In genomic region chr17:34592581-34593549, GRCm38 (mm10) we compare ENCODE assay signal across 8 mouse cellular contexts. TPM values are rescaled to one million over a fixed set of nuclear protein-coding genes. Genes with fewer than 3 reads are reported as not detected.
DNase-seq lines count a peak whose midpoint lies in the region; ATAC-seq and TF ChIP-seq lines count a peak whose summit lies in the region.

No protein-coding gene starts in this region.

- H3K4me1 ChIP-seq in G1E (ENCODE audit: insufficient read depth, low read depth, low read length): peaks cover 86% of the 10 kb centered on the region
- peaks cover 67% of the 10 kb centered on the region for H3K4me1 ChIP-seq in hindbrain, embryonic 12.5 days
- H3K4me1 ChIP-seq in liver, embryonic 14.5 days (replicated peaks; ENCODE audit: control insufficient read depth in 2 of 2, insufficient read depth in 2 of 2, low read length in 1 of 2): peaks cover 21 to 31% of the 10 kb centered on the region in 2 experiments
- peaks cover 65% of the 10 kb centered on the region for H3K4me1 ChIP-seq in neural tube, embryonic 15.5 days

- H3K36me3 ChIP-seq in G1E (replicated peaks): peaks cover 49% of the 10 kb centered on the region
- peaks cover 26% of the 10 kb centered on the region for H3K36me3 ChIP-seq in hindbrain, embryonic 12.5 days
- H3K36me3 ChIP-seq in liver, embryonic 14.5 days (replicated peaks; ENCODE audit: control insufficient read depth, insufficient read depth, low read depth): no peaks in the 10 kb centered on the region
- peaks cover 21% of the 10 kb centered on the region for H3K36me3 ChIP-seq in neural tube, embryonic 15.5 days

- DNase-seq in heart, adult 18-20 months: peak; percentile 36 to 55
- DNase-seq in heart, postnatal 14 days: no peak
- no peak for DNase-seq in G1E (ENCODE audit: low spot score)
- peak; percentile 67 for DNase-seq in embryo, embryonic 11 days
- DNase-seq in liver, embryonic 14.5 days (ENCODE audit: low read depth in 3 of 3, low spot score in 3 of 3): no peak
- DNase-seq in T-cell, adult 2 months (ENCODE audit: low spot score): no peak

- H3K9me3 ChIP-seq in G1E (replicated peaks): no peaks in the 10 kb centered on the region
- no peaks in the 10 kb centered on the region for H3K9me3 ChIP-seq in hindbrain, embryonic 12.5 days (replicated peaks)
- H3K9me3 ChIP-seq in liver, embryonic 14.5 days (ENCODE audit: control insufficient read depth, low read length): no peaks in the 10 kb centered on the region
- H3K9me3 ChIP-seq in neural tube, embryonic 15.5 days (replicated peaks): no peaks in the 10 kb centered on the region

- TF ChIP-seq EP300 in liver, embryonic 14.5 days (IDR thresholded peaks at IDR 0.05; ENCODE audit: low read depth): no peak

- H3K4me3 ChIP-seq in G1E (ENCODE audit: low read depth, low read length): peak overlapping the region; percentile 74
- H3K4me3 ChIP-seq in hindbrain, embryonic 12.5 days: peak overlapping the region; percentile 79
- H3K4me3 ChIP-seq in liver, embryonic 14.5 days (ENCODE audit: insufficient read depth in 1 of 2, low read depth in 2 of 2, low read length in 2 of 2): peak overlapping the region; percentile 50 to 74
- H3K4me3 ChIP-seq in neural tube, embryonic 15.5 days (replicated peaks): peak overlapping the region; percentile 78

- no peaks in the 10 kb centered on the region for H3K27me3 ChIP-seq in G1E (ENCODE audit: insufficient read depth, low read length)
- no peaks in the 10 kb centered on the region for H3K27me3 ChIP-seq in hindbrain, embryonic 12.5 days
- no peaks in the 10 kb centered on the region for H3K27me3 ChIP-seq in liver, embryonic 14.5 days (ENCODE audit: control insufficient read depth, insufficient read depth, low read length)
- no peaks in the 10 kb centered on the region for H3K27me3 ChIP-seq in neural tube, embryonic 15.5 days (replicated peaks)

- peak overlapping the region; percentile 90 for H3K4me2 ChIP-seq in hindbrain, embryonic 12.5 days (replicated peaks)
- peak overlapping the region; percentile 86 for H3K4me2 ChIP-seq in liver, embryonic 14.5 days (ENCODE audit: low read depth)
- H3K4me2 ChIP-seq in neural tube, embryonic 15.5 days: peak overlapping the region; percentile 88

- WGBS in hindbrain, embryonic 12.5 days: 2% methylated on average over 30 of the region's 32 CpGs
- 3% methylated on average over 32 of the region's 32 CpGs for WGBS in liver, embryonic 14.5 days (ENCODE audit: insufficient replicate concordance)
- WGBS in neural tube, embryonic 15.5 days: 2% methylated on average over 31 of the region's 32 CpGs

- TF ChIP-seq CTCF in G1E (IDR thresholded peaks at IDR 0.05; ENCODE audit: low read depth, low read length): no peak
- TF ChIP-seq CTCF in liver, embryonic 14.5 days (IDR thresholded peaks at IDR 0.05; ENCODE audit: low read depth): no peak

- no peak for ATAC-seq in G1E (ENCODE audit: extremely low read depth, insufficient number of reproducible peaks, low FRiP score, poor library complexity, severe bottlenecking)
- ATAC-seq in hindbrain, embryonic 12.5 days (ENCODE audit: low FRiP score): peak; percentile 12; the same call in 1 of the 2 replicates
- no peak for ATAC-seq in liver, embryonic 14.5 days (ENCODE audit: insufficient read depth)
- ATAC-seq in neural tube, embryonic 15.5 days (ENCODE audit: low FRiP score): peak; percentile 15; the same call in 1 of the 2 replicates

- H3K27ac ChIP-seq in hindbrain, embryonic 12.5 days: peak overlapping the region; percentile 99
- H3K27ac ChIP-seq in liver, embryonic 14.5 days: peak overlapping the region; percentile 50
- H3K27ac ChIP-seq in neural tube, embryonic 15.5 days (replicated peaks): peak overlapping the region; percentile 98

- peak overlapping the region; percentile 98 for H3K9ac ChIP-seq in hindbrain, embryonic 12.5 days
- peak overlapping the region; percentile 87 for H3K9ac ChIP-seq in liver, embryonic 14.5 days (replicated peaks)
- H3K9ac ChIP-seq in neural tube, embryonic 15.5 days (replicated peaks): peak overlapping the region; percentile 97

- intact Hi-C loops in heart, postnatal 14 days (cut with DNase I): loop anchor here (1.0 kb wide), 1 partner anchor 10 kb away; the partner anchor contains the start of gene Rnf5

RNA-seq across cellular contexts. Expression of gene Pbx2, which starts 1.8 kb away (rescaled TPM):
- total RNA-seq in heart, adult 18-20 months (2021): 10 to 100 TPM; 13.6 to 17.4 TPM
- 10 to 100 TPM; 20.1 to 22.6 TPM for total RNA-seq in heart, postnatal 14 days (2021)
- total RNA-seq in G1E (2014; fragmentation: Nextera tagmentation): 35.8 and 44.2 TPM in 2 replicates
- 25.1 and 39.6 TPM in 2 replicates for total RNA-seq in G1E (2017)
- polyA plus RNA-seq in G1E (2012): 137 and 138 TPM in 2 replicates
- 17.9 and 18.7 TPM in 2 replicates for polyA plus RNA-seq in hindbrain, embryonic 12.5 days (2016; fragmentation: Nextera tagmentation; extraction: Ambion mirVana)
- 21.1 and 22.7 TPM in 2 replicates for polyA plus RNA-seq in liver, embryonic 14.5 days (2012; rRNA removed)
- 2.7 and 3.3 TPM in 2 replicates for polyA plus RNA-seq in liver, embryonic 14.5 days (2014; fragmentation: Nextera tagmentation; extraction: Ambion mirVana)
- polyA plus RNA-seq in neural tube, embryonic 15.5 days (2015; fragmentation: Nextera tagmentation; extraction: Ambion mirVana): 8.2 and 10.3 TPM in 2 replicates

RNA-seq across cellular contexts. Expression of gene Gpsm3, which starts 3.3 kb away (rescaled TPM):
- total RNA-seq in heart, adult 18-20 months (2021): 1 to 10 TPM; 4.1 to 5.9 TPM
- total RNA-seq in heart, postnatal 14 days (2021): 1 to 10 TPM; 5.6 to 7.8 TPM
- total RNA-seq in G1E (2014; fragmentation: Nextera tagmentation) (86.3 and 99.5 TPM in 2 replicates), G1E (2017) (33.7 and 43.2 TPM in 2 replicates)
- polyA plus RNA-seq in G1E (2012): 399 and 473 TPM in 2 replicates
- polyA plus RNA-seq in hindbrain, embryonic 12.5 days (2016; fragmentation: Nextera tagmentation; extraction: Ambion mirVana): 3.5 and 4.3 TPM in 2 replicates
- polyA plus RNA-seq in liver, embryonic 14.5 days (2012; rRNA removed): 2.9 and 4.2 TPM in 2 replicates
- polyA plus RNA-seq in liver, embryonic 14.5 days (2014; fragmentation: Nextera tagmentation; extraction: Ambion mirVana): 8.1 and 9.8 TPM in 2 replicates
- 3.8 and 14.5 TPM in 2 replicates for polyA plus RNA-seq in neural tube, embryonic 15.5 days (2015; fragmentation: Nextera tagmentation; extraction: Ambion mirVana)

RNA-seq across cellular contexts. Expression of gene Ager, which starts 4.8 kb away (rescaled TPM):
- under 1 TPM in 1 of 2 experiments, not detected in 1; 0.23 TPM for total RNA-seq in heart, adult 18-20 months (2021)
- 1 to 10 TPM; 1.0 to 1.2 TPM for total RNA-seq in heart, postnatal 14 days (2021)
- total RNA-seq in G1E (2014; fragmentation: Nextera tagmentation): 1.9 and 2.2 TPM in 2 replicates
- 2.1 TPM in 2 replicates for total RNA-seq in G1E (2017)
- polyA plus RNA-seq in G1E (2012): 5.7 and 6.5 TPM in 2 replicates
- 1.9 and 2.9 TPM in 2 replicates for polyA plus RNA-seq in hindbrain, embryonic 12.5 days (2016; fragmentation: Nextera tagmentation; extraction: Ambion mirVana)
- polyA plus RNA-seq in liver, embryonic 14.5 days (2012; rRNA removed): 1.3 TPM in 2 replicates
- polyA plus RNA-seq in liver, embryonic 14.5 days (2014; fragmentation: Nextera tagmentation; extraction: Ambion mirVana): 0.41 and 0.53 TPM in 2 replicates
- 1.0 and 1.4 TPM in 2 replicates for polyA plus RNA-seq in neural tube, embryonic 15.5 days (2015; fragmentation: Nextera tagmentation; extraction: Ambion mirVana)

RNA-seq across cellular contexts. Expression of gene Rnf5, which starts 10.6 kb away (rescaled TPM):
- 10 to 100 TPM; 40.9 to 43.3 TPM for total RNA-seq in heart, adult 18-20 months (2021)
- total RNA-seq in heart, postnatal 14 days (2021): 10 to 100 TPM; 33.6 to 35.4 TPM
- total RNA-seq in G1E (2014; fragmentation: Nextera tagmentation) (92.0 and 103 TPM in 2 replicates), G1E (2017) (17.4 and 17.7 TPM in 2 replicates)
- polyA plus RNA-seq in G1E (2012): 63.3 and 70.8 TPM in 2 replicates
- polyA plus RNA-seq in hindbrain, embryonic 12.5 days (2016; fragmentation: Nextera tagmentation; extraction: Ambion mirVana): 214 and 228 TPM in 2 replicates
- 51.5 and 61.2 TPM in 2 replicates for polyA plus RNA-seq in liver, embryonic 14.5 days (2012; rRNA removed)
- polyA plus RNA-seq in liver, embryonic 14.5 days (2014; fragmentation: Nextera tagmentation; extraction: Ambion mirVana): 59.6 and 66.4 TPM in 2 replicates
- 256 and 280 TPM in 2 replicates for polyA plus RNA-seq in neural tube, embryonic 15.5 days (2015; fragmentation: Nextera tagmentation; extraction: Ambion mirVana)

RNA-seq across cellular contexts. Expression of gene Agpat1, which starts 11.2 kb away (rescaled TPM):
- 10 to 100 TPM; 67.9 to 72.4 TPM for total RNA-seq in heart, adult 18-20 months (2021)
- 10 to 100 TPM; 56.3 to 57.9 TPM for total RNA-seq in heart, postnatal 14 days (2021)
- 96.3 and 96.4 TPM in 2 replicates for total RNA-seq in G1E (2014; fragmentation: Nextera tagmentation)
- 24.7 and 25.8 TPM in 2 replicates for total RNA-seq in G1E (2017)
- polyA plus RNA-seq in G1E (2012): 163 and 165 TPM in 2 replicates
- 76.9 and 79.0 TPM in 2 replicates for polyA plus RNA-seq in hindbrain, embryonic 12.5 days (2016; fragmentation: Nextera tagmentation; extraction: Ambion mirVana)
- polyA plus RNA-seq in liver, embryonic 14.5 days (2012; rRNA removed): 35.9 and 45.5 TPM in 2 replicates
- 19.0 and 21.4 TPM in 2 replicates for polyA plus RNA-seq in liver, embryonic 14.5 days (2014; fragmentation: Nextera tagmentation; extraction: Ambion mirVana)
- 109 and 133 TPM in 2 replicates for polyA plus RNA-seq in neural tube, embryonic 15.5 days (2015; fragmentation: Nextera tagmentation; extraction: Ambion mirVana)

Comparison
In these comparisons a context has a peak if more than half of its experiments do, and no peak if none do; other contexts are left out.
1. DNase-seq: peak in heart, adult 18-20 months (2 of 2) and embryo, embryonic 11 days (single experiment); none in heart, postnatal 14 days (0 of 2), G1E (single experiment), liver, embryonic 14.5 days (0 of 3) and T-cell, adult 2 months (single experiment).
2. ATAC-seq: peak in hindbrain, embryonic 12.5 days (single experiment) and neural tube, embryonic 15.5 days (single experiment); none in G1E (single experiment) and liver, embryonic 14.5 days (single experiment).
3. RNA of gene Gpsm3, which starts 3.3 kb away (polyA plus RNA-seq): 399 to 473 TPM in G1E; 2.9 to 9.8 TPM in liver, embryonic 14.5 days, 3.8 to 14.5 TPM in neural tube, embryonic 15.5 days and 3.5 to 4.3 TPM in hindbrain, embryonic 12.5 days; every median in the first group is over 10 times any median in the second.
4. Peak in every context shown above with its lines, with median percentiles within 50 percentile points of each other: H3K4me3 ChIP-seq, H3K27ac ChIP-seq, H3K4me2 ChIP-seq and H3K9ac ChIP-seq.